Mouse (Mus musculus): ENCODE data around the gene Mpg. TPM values are rescaled to one million over a fixed set of nuclear protein-coding genes. Genes with fewer than 3 reads are reported as not detected.

Gene Mpg
- polyA plus RNA-seq, 1 experiment from 2014 or later, result 26.3 TPM

DNA sequence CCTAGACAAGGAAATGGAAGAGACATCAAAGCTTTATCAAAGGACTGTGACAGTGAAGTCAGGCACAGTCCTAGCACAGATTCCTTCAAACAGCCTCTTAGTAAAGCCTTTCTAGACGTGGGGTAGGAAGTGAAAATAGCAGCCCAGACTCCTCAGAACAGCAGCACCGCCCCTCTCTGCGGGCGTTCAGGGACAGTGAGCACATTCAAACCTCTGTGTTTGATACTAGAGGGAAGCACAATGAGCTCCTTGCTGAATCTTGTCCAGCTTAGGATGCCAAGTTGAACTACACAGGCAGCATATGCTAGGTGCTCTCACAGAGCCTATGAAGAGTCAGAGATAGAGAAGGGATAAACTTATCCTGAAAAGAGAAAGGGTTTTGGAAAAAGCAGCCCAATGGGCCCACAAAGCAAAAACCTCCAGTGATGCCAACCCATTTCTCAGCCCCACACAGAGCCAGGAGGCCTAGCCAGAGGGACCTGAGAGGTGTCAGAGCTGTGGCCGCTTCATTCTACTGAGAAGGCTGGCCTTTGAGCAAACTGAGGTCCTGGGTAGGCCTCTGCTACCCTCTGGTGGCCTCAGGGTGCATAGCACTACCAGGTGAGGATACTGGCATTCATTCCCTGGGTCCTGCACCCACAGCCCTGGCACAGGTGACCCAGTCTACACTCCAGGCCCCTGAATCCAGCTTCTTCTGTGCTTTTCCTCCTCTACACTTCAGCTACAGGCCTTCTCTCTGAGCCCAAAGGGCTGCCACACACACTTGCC lies 12.0 kb downstream of the Mpg start:
- DNase-seq (ENCODE audit: low read depth, low spot score) (no peak), ATAC-seq (peak; percentile 75)
- POLR2A ChIA-PET, result interaction anchor here (1.1 to 1.5 kb wide), 3 partner anchors 17 to 55 kb away, joined by 3 to 6 read pairs (median 3); partner anchors contain the start of gene Rhbdf1
- TF ChIP-seq CTCF (IDR thresholded peaks at IDR 0.05), result peak; percentile 97
- no peaks in the 10 kb centered on the region for H3K27me3 ChIP-seq
- in situ Hi-C loops (cut with MboI; ENCODE audit: low pct_unique_long_range_greater_than_20kb), result loop anchor here (5.0 kb wide), 1 partner anchor 56 kb away; no protein-coding TSS in a partner anchor
- CTCF ChIA-PET, result interaction anchor here (0.6 to 4.7 kb wide), 12 partner anchors 9 to 75 kb away, joined by 3 to 54 read pairs (median 4); partner anchors contain the start of genes Mpg and Rhbdf1

DNA sequence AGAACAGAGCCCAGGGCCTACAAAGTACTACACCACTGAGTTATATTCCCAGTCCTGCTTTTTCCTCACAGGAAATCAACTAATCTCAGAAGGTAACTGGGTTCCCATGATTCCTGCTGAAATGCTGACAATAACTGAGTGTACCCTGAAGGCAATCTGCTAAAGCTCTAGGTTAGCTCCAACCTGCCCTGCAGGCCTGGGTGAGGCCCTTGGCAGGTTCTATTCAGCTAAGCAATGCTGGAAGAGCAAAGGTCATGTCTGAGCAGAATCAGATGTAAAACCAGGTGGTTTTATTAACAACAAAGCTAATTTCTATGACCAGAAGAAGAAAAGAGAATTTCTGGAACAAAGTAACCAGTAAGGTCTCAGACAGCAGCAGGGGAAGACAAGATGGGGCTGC lies 15.1 kb downstream of the Mpg start:
- TF ChIP-seq CTCF (IDR thresholded peaks at IDR 0.05), result no peak
- in situ Hi-C loops (cut with MboI; ENCODE audit: low pct_unique_long_range_greater_than_20kb), result no loop called here
- ChIA-PET POLR2A (no interaction called here), CTCF (interaction anchor here (1.1 to 1.4 kb wide), 2 partner anchors 23 to 33 kb away, joined by 3 to 5 read pairs; no protein-coding TSS in a partner anchor)
- H3K27me3 ChIP-seq, result no peaks in the 10 kb centered on the region
- no peak for DNase-seq (ENCODE audit: low read depth, low spot score)
- no peak for ATAC-seq

DNA sequence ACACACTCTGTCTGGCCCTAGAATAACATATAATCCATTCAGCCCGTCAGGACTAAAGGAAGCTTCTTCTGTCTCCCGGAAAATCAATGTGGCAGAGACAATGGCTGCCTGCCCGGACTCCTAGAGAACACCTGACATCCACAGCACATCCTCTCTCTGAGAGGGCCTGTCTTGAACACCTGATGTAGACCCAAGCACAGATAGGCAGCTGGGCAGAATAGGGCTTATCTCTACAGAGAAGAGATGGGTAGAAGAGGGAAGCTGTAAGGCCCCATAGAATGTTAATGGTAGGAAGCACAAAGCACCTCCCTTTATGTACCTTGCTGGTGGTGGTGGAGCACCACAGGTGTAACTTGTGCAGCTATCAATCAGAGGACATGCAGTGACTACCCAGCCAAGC lies 15.9 kb downstream of the Mpg start:
- DNase-seq (ENCODE audit: low read depth, low spot score) (no peak), ATAC-seq (no peak)
- H3K27me3 ChIP-seq, result no peaks in the 10 kb centered on the region
- in situ Hi-C loops (cut with MboI; ENCODE audit: low pct_unique_long_range_greater_than_20kb), result no loop called here
- TF ChIP-seq CTCF (IDR thresholded peaks at IDR 0.05), result no peak
- ChIA-PET CTCF (interaction anchor here (1.1 to 1.4 kb wide), 2 partner anchors 24 to 33 kb away, joined by 3 to 5 read pairs; no protein-coding TSS in a partner anchor), POLR2A (no interaction called here)

DNA sequence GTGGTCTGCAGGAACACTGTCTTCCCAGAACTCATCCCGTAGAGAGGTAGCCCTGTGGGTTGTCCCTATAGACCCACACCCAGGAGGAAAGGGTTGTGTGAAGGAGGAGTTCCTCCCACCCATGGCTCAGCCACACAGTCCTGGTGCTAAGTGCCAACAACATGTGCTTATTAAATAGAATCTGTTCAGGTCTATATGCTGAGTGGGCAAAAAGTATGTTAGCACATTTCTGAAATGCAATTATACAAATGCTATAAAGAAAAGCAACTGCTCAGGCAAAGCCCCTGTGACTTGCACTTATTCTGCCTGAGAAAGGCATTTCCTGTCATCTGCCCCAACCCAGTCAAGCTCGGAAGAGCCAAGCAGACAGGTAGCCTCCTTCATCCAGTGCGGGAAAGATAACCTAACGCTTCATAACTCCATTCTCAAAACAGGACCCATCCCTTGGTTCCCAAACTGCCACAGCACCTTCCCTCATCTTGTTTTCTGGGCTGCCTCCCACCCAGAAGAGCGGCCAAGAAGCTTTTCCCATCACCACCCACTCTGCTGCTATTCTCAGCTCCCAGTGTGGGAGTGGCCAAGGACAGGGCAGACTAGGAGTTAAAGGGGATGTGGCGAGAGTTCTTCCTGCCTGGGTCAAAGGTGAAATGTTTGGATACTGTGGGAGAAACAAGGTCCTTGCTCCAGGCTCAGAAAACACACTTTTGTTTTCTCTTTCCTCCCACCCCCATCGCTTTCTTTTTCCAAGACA lies 17.1 kb downstream of the Mpg start:
- DNase-seq (ENCODE audit: low read depth, low spot score), result no peak
- H3K27me3 ChIP-seq, result no peaks in the 10 kb centered on the region
- no peak for ATAC-seq
- TF ChIP-seq CTCF (IDR thresholded peaks at IDR 0.05), result no peak
- in situ Hi-C loops (cut with MboI; ENCODE audit: low pct_unique_long_range_greater_than_20kb), result no loop called here
- ChIA-PET CTCF (interaction anchor here (1.1 to 1.8 kb wide), 4 partner anchors 9 to 61 kb away, joined by 3 to 5 read pairs (median 4); no protein-coding TSS in a partner anchor), POLR2A (no interaction called here)

DNA sequence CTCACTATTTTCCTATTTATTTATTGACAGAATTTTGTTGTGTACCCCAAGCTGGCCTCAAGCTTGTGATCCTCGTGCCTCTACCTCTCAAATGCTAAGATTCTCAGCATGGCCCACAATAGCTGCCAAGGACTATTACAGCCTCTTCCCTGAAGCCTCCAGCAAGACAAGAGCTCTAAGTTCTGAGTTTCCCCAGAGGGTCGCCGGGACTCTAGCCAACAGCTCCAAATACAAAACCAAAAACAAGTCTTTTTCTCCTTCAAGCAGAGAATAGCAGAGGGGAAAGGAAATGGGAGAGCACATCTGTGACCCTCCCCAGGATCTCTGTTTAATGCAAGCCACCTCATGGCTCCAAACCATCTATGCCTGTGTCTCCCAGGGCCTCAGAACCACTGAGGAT lies 17.8 kb downstream of the Mpg start:
- CTCF ChIA-PET, result interaction anchor here (1.1 to 2.0 kb wide), 5 partner anchors 9 to 62 kb away, joined by 3 to 5 read pairs (median 4); no protein-coding TSS in a partner anchor
- H3K27me3 ChIP-seq, result no peaks in the 10 kb centered on the region
- DNase-seq (ENCODE audit: low read depth, low spot score) (no peak), ATAC-seq (no peak)
- in situ Hi-C loops (cut with MboI; ENCODE audit: low pct_unique_long_range_greater_than_20kb), result no loop called here
- no peak for TF ChIP-seq CTCF (IDR thresholded peaks at IDR 0.05)
- POLR2A ChIA-PET, result no interaction called here

DNA sequence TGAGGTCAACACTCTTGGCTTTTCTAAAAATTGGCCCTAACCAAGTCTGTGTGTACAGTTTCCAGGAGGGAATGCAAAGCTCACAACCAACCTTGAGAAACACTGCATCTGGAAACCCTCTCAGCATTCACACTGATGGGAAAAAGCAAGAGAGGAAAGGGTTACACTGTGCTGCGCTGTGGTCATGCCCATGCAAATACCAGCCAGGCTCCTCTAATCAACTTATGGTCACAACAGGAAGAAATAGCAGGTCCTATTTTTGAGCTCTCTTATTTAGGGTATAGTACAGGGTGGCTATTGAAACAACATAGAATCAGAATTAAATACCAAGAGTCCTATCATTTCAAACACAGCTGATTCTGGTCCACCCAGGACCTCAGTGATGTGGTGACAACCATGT lies 18.3 kb downstream of the Mpg start:
- no peaks in the 10 kb centered on the region for H3K27me3 ChIP-seq
- no peak for TF ChIP-seq CTCF (IDR thresholded peaks at IDR 0.05)
- CTCF ChIA-PET, result interaction anchor here (0.7 to 2.0 kb wide), 7 partner anchors 8 to 62 kb away, joined by 3 to 5 read pairs (median 4); no protein-coding TSS in a partner anchor
- in situ Hi-C loops (cut with MboI; ENCODE audit: low pct_unique_long_range_greater_than_20kb), result no loop called here
- ATAC-seq, result no peak
- no peak for DNase-seq (ENCODE audit: low read depth, low spot score)
- POLR2A ChIA-PET, result no interaction called here

DNA sequence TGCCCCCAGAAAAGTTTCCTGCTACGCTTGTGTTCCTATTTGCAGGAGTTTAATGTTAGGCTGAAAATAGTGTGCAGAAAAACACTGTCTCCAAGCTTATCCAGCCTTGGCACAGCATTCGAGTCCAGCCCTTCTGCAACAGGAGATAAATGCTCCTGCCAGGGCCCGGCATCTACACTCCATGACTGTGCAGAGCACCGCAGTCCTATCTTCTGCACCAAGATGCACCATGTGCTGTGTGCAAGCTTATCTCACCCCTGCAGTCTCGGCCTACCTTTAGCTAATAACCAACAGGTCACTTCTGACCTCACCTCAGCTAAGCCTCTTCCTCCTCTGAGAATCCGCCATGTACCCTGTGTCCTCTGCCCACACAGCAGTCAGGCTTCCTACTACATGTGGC lies 19.3 kb downstream of the Mpg start:
- H3K27me3 ChIP-seq, result no peaks in the 10 kb centered on the region
- in situ Hi-C loops (cut with MboI; ENCODE audit: low pct_unique_long_range_greater_than_20kb), result no loop called here
- TF ChIP-seq CTCF (IDR thresholded peaks at IDR 0.05), result no peak
- DNase-seq (ENCODE audit: low read depth, low spot score) (no peak), ATAC-seq (no peak)
- ChIA-PET POLR2A (no interaction called here), CTCF (interaction anchor here (0.9 to 2.0 kb wide), 5 partner anchors 9 to 63 kb away, joined by 3 to 4 read pairs (median 3); no protein-coding TSS in a partner anchor)

DNA sequence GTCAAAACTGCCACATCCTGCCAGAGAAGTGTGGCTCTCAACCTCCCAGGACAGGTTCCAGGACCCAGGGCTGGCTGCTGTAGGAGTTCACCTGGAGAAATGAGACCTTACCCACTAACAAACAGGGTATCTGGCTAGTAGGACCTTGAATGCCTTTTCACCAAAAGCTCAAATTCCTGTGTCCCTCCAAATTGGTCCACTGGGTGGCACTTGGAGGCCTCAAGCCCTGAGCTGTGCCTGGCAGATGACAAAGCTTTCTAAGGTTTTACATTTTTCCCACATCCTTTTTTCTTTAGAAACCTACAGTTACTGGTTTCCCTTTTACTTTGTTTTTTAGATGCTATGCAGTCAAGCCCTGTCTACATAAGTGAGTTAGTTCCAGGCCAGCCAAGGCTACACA lies 20.8 kb downstream of the Mpg start:
- DNase-seq (ENCODE audit: low read depth, low spot score) (no peak), ATAC-seq (no peak)
- ChIA-PET POLR2A (no interaction called here), CTCF (interaction anchor here (1.0 to 2.1 kb wide), 3 partner anchors 9 to 43 kb away, joined by 3 to 8 read pairs (median 3); no protein-coding TSS in a partner anchor)
- TF ChIP-seq CTCF (IDR thresholded peaks at IDR 0.05), result peak; percentile 44
- H3K27me3 ChIP-seq, result no peaks in the 10 kb centered on the region
- in situ Hi-C loops (cut with MboI; ENCODE audit: low pct_unique_long_range_greater_than_20kb), result no loop called here

DNA sequence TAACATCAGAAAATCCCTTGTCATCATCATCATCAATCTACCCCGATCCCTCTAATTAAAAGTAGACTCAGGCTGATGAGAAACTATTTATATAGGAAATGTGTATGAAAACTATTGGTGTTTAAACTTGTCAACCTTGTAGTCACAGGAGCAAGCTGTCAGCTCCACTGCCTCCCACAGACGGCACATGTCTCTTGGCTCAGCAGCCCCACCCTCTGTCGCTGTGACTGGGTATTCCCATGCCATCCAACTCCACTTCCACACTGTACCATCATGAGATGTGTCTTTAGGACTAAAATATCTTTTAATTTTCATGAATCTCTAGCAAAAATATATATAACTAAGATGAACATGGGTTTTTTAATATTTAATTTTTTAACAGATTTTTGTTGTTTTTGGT lies 22.0 kb downstream of the Mpg start:
- ATAC-seq (no peak), DNase-seq (ENCODE audit: low read depth, low spot score) (no peak)
- H3K27me3 ChIP-seq, result no peaks in the 10 kb centered on the region
- TF ChIP-seq CTCF (IDR thresholded peaks at IDR 0.05), result no peak
- in situ Hi-C loops (cut with MboI; ENCODE audit: low pct_unique_long_range_greater_than_20kb), result no loop called here
- ChIA-PET CTCF (interaction anchor here (1.3 to 2.1 kb wide), 3 partner anchors 10 to 66 kb away, joined by 3 to 8 read pairs (median 4); no protein-coding TSS in a partner anchor), POLR2A (no interaction called here)

DNA sequence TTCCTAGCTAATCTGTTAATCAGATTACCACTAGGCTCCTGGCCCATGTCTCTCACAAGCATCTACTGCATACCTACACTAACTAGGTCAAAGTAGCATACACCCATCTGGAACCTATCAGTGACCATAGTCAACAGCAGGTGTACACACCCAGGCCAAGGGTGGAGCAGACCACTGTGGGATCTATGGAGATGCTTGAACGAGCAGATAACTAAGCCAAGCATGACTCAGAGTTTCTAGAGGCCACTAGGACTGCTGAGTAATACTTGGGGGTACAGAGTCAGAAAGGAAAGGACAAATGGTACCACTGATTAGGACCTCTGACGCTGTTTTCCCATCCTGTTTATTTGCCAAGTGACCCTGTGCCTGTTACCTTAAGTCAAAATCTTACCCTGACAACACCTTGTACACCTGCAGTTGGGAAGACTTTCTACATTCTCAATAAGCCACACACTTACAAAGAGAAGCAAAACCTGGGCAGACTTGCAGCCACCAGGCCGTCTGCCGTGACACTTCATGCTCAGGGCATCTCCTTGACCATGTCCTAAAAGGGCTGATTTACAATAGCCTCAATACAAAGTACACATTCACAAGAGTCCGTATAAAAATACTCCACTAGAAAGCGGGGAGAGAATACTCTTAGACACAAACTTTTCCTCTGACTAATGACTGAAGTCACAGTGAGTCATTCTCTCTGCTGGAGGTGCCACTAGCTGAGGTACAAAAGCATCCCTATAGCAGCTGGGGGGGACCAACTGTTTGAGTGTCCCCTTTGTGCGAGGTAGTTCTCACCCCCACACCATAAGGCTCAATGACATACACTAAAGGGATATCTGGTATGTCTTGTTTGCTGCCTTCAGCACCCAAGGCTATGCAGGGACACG lies 24.8 kb downstream of the Mpg start:
- no peak for TF ChIP-seq CTCF (IDR thresholded peaks at IDR 0.05)
- no peaks in the 10 kb centered on the region for H3K27me3 ChIP-seq
- ATAC-seq (peak; percentile 68), DNase-seq (ENCODE audit: low read depth, low spot score) (no peak)
- CTCF ChIA-PET, result no interaction called here
- in situ Hi-C loops (cut with MboI; ENCODE audit: low pct_unique_long_range_greater_than_20kb), result no loop called here
- POLR2A ChIA-PET, result no interaction called here

All from Patski (cell line).